Mouse (Mus musculus) neural tube, embryonic 15.5 days (tissue): ENCODE results near the gene Upf2. TPM values are rescaled to one million over a fixed set of nuclear protein-coding genes. Genes with fewer than 3 reads are reported as not detected.
"Not testable (repeated sequence)": the region's sequence is repeated elsewhere in the genome, so short reads cannot be mapped to it uniquely, and the experiment has no call there.

Source experiments
- ATAC-seq: fragments of 200-750 bp; cut with Nextera tagmentation; 2 replicates; pipeline ENCODE4 v1.8.0; 2017; ENCODE audit warnings: mild to moderate bottlenecking, moderate TSS enrichment, moderate library complexity; ENCODE audit not compliant: low FRiP score
- H3K27ac ChIP-seq: fragments of 300-500 bp; sonication (generic); replicated peaks from 2 replicates; pipeline ENCODE4 v1.5.1; 2015; ENCODE audit warnings: mild to moderate bottlenecking, inconsistent platforms
- H3K27me3 ChIP-seq: fragments of 300-500 bp; sonication (generic); replicated peaks from 2 replicates; pipeline ENCODE4 v1.6.1; 2015; ENCODE audit warnings: inconsistent platforms
- H3K36me3 ChIP-seq: fragments of 300-500 bp; sonication (generic); 2 replicates; pipeline ENCODE4 v1.6.1; 2015; ENCODE audit warnings: inconsistent platforms
- H3K4me1 ChIP-seq: fragments of 300-500 bp; sonication (generic); 2 replicates; pipeline ENCODE4 v1.6.1; 2015; ENCODE audit warnings: inconsistent platforms
- H3K4me2 ChIP-seq: fragments of 300-500 bp; sonication (generic); 2 replicates; pipeline ENCODE4 v1.6.1; 2015; ENCODE audit warnings: inconsistent platforms, mild to moderate bottlenecking, moderate library complexity
- H3K4me3 ChIP-seq: fragments of 300-500 bp; sonication (generic); replicated peaks from 2 replicates; pipeline ENCODE4 v1.5.1; 2015; ENCODE audit warnings: mild to moderate bottlenecking, inconsistent platforms
- H3K9ac ChIP-seq: fragments of 300-500 bp; sonication (generic); replicated peaks from 2 replicates; pipeline ENCODE4 v1.6.1; 2015; ENCODE audit warnings: mild to moderate bottlenecking, inconsistent platforms
- H3K9me3 ChIP-seq: fragments of 300-500 bp; sonication (generic); replicated peaks from 2 replicates; pipeline ENCODE4 v1.6.1; 2016; ENCODE audit warnings: inconsistent platforms
- WGBS: fragments of 180-500 bp; shearing (Covaris S2); methylation state at CpG from one replicate; pipeline ENCODE4 v1.1.7; 2015; ENCODE audit warnings: mixed read lengths; 5-methylcytosine and 5-hydroxymethylcytosine counted together
- polyA plus RNA-seq: library from polyadenylated mRNA; unstranded; fragments of >200 nt; fragmentation: Nextera tagmentation; extraction: Ambion mirVana; gene quantifications from 2 replicates; pipeline ENCODE4 v1.2.1, GENCODE M21; 2015

Gene Upf2
- polyA plus RNA-seq, 1 experiment from 2014 or later = 7.3 TPM

DNA sequence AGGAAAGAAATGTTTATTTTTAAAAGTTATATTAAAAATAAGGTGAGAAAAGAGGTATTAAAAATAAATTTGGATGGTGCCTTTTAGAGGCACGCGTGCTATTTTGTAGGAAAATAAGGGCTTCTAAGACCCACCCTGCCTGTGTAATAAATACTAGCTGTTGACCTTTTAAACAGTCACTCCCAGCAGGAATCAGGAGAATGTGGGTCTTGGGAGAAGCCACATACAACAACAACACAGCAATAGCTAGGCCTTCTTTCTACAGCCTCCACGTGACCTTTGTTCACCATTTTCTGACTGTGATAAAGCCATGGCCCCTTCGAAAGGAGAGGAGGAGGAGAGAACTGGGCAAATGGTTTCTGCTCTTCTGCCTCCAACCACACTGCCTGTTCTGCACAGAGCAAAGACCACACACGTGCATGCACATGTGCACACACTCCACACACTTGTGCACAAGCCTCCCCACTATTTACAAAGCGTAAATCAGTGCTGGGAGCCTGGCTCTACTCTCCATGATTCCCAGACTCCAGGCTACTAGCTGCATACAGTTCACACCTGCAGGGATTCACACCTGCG, 121.5 kb downstream of the Upf2 start:
- H3K9ac ChIP-seq = no peak overlapping the region
- H3K4me1 ChIP-seq = 0 out of 2 replicates have a peak, but pooled peaks cover 3% of the 10 kb centered on the region
- no peaks in the 10 kb centered on the region for H3K36me3 ChIP-seq
- H3K4me2 ChIP-seq = no peak overlapping the region
- no peaks in the 10 kb centered on the region for H3K9me3 ChIP-seq
- H3K27ac ChIP-seq = no peak overlapping the region
- WGBS = 70% methylated on average over 7 of the region's 7 CpGs
- no peak overlapping the region for H3K4me3 ChIP-seq
- ATAC-seq = no peak
- no peaks in the 10 kb centered on the region for H3K27me3 ChIP-seq

DNA sequence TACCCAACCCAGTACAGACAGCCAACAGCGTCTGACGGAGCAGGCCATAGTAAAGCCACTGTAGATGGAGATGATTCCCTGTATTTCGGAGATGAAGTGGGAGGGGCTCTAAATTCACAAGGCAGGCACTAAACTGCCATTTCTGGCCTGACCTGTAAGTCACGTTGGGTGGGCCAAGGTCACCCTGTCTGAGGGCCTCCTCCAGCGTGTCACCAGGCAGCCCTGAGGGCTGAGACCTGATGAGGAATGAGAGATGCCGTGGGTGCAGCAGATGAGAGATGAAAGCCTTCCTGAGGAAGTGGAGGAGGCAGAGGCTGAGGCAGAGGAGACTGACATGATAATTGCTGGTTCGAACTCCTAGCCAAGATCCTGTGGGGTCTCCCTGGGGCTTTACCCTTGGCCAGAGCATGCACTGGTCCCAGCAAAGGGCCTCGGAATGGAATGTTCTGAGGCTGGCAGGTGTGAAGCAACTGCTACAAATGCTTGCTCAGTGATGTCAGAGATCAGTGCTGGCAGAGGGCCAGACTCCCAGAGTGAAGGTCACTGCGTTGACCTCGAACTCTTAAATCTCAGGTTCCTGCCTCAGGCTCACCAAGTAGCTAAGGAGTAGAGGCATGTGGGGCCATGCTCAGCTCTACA, 123.7 kb downstream of the Upf2 start:
- ATAC-seq = no peak

DNA sequence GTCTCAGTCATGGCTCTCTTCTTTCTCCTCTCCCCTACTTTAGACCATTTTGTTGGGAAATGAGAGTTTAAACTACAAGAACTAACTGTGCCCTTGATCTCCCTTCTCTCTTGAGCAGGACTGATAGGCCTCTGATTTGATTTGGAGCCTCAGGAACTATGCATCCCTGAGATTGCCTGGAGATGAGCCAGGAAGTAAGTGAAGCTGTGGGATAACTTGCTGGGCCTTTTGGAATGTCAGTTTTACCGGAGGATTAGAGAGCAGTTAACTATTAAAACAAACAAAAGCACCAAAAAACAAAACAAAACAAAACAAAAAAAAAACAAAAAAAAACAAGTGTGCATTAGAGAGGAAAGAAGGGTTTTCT, 124.2 kb downstream of the Upf2 start:
- H3K36me3 ChIP-seq = no peaks in the 10 kb centered on the region
- no peak overlapping the region for H3K4me3 ChIP-seq
- H3K27me3 ChIP-seq = no peaks in the 10 kb centered on the region; the same call in 1 of the 2 replicates
- no peak overlapping the region for H3K27ac ChIP-seq
- WGBS = 39% methylated on average over 1 of the region's 1 CpGs
- H3K4me2 ChIP-seq = no peak overlapping the region
- no peaks in the 10 kb centered on the region for H3K9me3 ChIP-seq
- no peak for ATAC-seq
- 0 out of 2 replicates have a peak, but pooled peaks cover 3% of the 10 kb centered on the region for H3K4me1 ChIP-seq
- no peak overlapping the region for H3K9ac ChIP-seq

More for the DNA sequence above, 123.7 kb downstream of the Upf2 start:
- H3K27ac ChIP-seq = no peak overlapping the region
- 65% methylated on average over 10 of the region's 10 CpGs for WGBS
- H3K4me3 ChIP-seq = no peak overlapping the region
- 0 out of 2 replicates have a peak, but pooled peaks cover 3% of the 10 kb centered on the region for H3K4me1 ChIP-seq
- H3K9me3 ChIP-seq = no peaks in the 10 kb centered on the region
- no peaks in the 10 kb centered on the region for H3K36me3 ChIP-seq
- H3K4me2 ChIP-seq = no peak overlapping the region
- H3K27me3 ChIP-seq = no peaks in the 10 kb centered on the region; the same call in 1 of the 2 replicates
- H3K9ac ChIP-seq = no peak overlapping the region

DNA sequence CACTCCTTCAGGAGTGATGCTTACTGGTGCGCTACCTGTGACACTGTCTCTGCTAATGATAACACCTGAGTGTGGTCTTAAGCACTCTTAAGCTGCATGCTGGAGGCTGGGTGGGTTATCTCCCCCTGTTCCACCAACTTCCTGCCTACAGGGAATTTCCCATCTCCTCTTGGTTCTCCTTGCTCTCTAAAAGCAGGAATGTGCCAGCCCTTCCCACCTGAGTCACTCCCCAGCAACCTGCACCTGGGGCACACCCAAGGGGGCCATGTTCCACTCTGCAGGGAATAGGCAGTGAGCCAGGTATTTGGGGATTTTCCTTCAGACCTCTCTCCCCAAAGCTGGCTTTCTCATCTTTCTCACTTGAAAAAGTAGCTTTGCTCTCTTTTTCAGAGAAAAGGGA, 128.8 kb downstream of the Upf2 start:
- WGBS = 96% methylated on average over 1 of the region's 1 CpGs
- no peak overlapping the region for H3K4me2 ChIP-seq
- no peak for ATAC-seq

DNA sequence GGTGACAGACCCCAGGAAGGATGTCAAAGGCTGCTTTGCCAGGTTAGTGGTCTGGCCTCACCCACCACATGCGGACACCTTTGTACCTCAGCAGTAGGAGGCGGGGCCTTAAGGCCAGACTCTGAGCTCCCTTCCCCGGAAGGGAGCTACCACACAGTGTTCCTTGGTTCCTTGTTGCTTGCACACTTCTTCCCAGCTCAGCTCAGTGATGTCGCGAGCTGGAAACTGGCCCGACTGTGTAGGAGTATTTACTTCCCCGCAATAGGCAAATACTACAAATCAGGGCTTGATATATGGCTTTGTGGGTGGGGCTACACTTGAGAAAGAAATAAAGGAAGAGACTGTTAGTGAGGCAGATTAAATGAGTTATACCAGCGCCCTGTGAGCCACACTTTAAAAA, 129.8 kb downstream of the Upf2 start:
- Histone ChIP-seq H3K4me2 (no peak overlapping the region), H3K4me1 (no peaks in the 10 kb centered on the region), H3K4me3 (no peak overlapping the region), H3K9me3 (no peaks in the 10 kb centered on the region), H3K36me3 (no peaks in the 10 kb centered on the region), H3K9ac (no peak overlapping the region), H3K27ac (no peak overlapping the region), H3K27me3 (no peaks in the 10 kb centered on the region; the same call in 1 of the 2 replicates)
- no peak for ATAC-seq
- WGBS = 50% methylated on average over 8 of the region's 8 CpGs

More for the DNA sequence above, 128.8 kb downstream of the Upf2 start:
- Histone ChIP-seq H3K36me3 (no peaks in the 10 kb centered on the region), H3K4me1 (no peaks in the 10 kb centered on the region), H3K27ac (no peak overlapping the region), H3K9ac (no peak overlapping the region), H3K27me3 (no peaks in the 10 kb centered on the region; the same call in 1 of the 2 replicates), H3K9me3 (no peaks in the 10 kb centered on the region), H3K4me3 (no peak overlapping the region)

DNA sequence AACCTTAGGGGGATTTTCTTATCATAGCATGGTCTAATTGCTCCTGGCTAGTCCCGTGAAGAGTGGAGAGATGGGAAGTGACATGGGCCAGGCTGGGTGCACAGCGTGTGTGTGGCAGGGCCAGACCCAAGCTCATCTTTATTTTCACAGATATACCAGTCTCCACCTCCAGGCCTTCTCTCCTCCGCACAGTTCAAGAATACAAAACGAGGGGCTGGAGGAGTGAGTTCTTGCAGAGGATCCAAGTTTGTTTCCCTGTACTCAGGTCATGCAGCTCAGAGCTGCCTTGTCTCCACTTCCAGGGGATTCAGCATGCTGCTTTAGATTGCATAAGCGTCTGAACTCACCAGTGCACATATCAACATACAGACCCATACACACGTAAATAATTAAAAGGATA, 131.3 kb downstream of the Upf2 start:
- Histone ChIP-seq H3K27me3 (no peaks in the 10 kb centered on the region; the same call in 1 of the 2 replicates), H3K36me3 (no peaks in the 10 kb centered on the region), H3K27ac (no peak overlapping the region), H3K9me3 (no peaks in the 10 kb centered on the region), H3K4me2 (no peak overlapping the region), H3K4me1 (no peaks in the 10 kb centered on the region), H3K4me3 (no peak overlapping the region), H3K9ac (no peak overlapping the region)
- WGBS = 86% methylated on average over 6 of the region's 6 CpGs
- ATAC-seq = no peak

DNA sequence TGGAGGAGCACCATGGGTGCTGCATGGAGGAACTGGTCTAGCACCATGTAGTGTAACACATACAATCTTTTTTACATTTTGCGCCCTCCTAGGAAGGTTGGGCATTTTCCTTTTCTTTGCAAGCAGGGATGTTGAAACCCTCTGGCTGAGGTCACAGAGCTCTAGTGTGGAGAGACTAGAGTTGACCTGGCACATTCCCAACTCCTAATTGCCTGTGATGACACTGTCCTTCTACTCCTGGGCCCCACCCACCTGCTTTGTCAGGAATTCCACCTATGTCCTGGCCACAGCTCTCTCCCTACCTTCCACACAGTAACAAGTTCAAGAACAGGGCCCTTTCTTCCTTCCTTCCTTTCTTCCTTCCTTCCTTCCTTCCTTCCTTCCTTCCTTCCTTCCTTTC, 132.4 kb downstream of the Upf2 start:
- Histone ChIP-seq H3K27ac (no peak overlapping the region), H3K4me1 (no peaks in the 10 kb centered on the region), H3K9me3 (no peaks in the 10 kb centered on the region), H3K27me3 (no peaks in the 10 kb centered on the region; the same call in 1 of the 2 replicates), H3K9ac (no peak overlapping the region), H3K36me3 (no peaks in the 10 kb centered on the region), H3K4me3 (no peak overlapping the region), H3K4me2 (no peak overlapping the region)
- WGBS = 100% methylated on average over 1 of the region's 1 CpGs
- no peak for ATAC-seq

DNA sequence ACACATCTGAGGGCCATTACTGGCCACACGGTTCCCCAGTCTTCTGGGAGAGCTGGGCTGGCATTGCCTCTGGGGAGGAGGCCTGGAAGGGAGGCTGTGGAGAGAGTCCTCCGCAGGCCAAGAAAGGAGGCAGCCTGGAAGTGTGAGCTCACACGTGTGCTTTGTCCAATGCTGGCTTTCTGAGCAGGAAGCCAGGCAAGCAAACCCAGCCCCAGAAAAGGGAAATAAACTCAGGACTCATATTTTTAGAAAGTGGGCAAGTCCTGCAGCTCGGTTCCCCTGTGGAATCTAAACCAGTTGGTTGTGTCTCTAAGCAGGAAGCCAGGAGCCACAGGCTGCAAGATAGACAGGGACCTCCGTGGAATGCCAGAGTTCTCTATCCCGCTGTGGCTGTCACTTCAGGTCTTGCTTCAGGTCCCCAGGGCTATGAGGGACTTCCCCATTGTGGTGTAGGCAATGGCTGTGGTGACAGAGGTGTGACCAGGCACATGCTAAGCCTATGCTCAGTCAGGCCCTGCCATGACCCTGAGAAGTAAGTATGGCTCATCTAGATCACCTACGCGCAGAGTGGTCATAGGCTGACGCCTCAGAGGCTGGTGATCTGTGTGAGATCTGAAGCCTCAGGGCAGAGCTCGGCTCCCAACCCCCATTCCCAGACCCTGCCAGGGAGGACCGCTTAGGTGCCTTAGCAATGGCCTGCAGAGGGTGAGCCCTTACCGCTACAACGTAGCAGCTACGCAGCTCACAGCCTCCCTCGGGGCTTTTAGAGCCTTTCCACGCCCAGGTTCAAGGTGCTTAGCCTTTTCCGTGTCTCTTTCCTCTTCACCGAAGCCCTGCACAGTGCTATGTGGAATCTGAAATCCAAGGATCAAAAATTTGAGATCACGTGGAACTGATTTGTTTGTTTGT, 134.6 kb downstream of the Upf2 start:
- no peak overlapping the region for H3K9ac ChIP-seq
- no peaks in the 10 kb centered on the region for H3K27me3 ChIP-seq
- H3K27ac ChIP-seq = no peak overlapping the region
- no peak overlapping the region for H3K4me2 ChIP-seq
- H3K36me3 ChIP-seq = no peaks in the 10 kb centered on the region
- no peaks in the 10 kb centered on the region for H3K9me3 ChIP-seq
- H3K4me3 ChIP-seq = no peak overlapping the region
- 0 out of 2 replicates have a peak, but pooled peaks have one; percentile 14 for ATAC-seq
- 83% methylated on average over 19 of the region's 19 CpGs for WGBS
- H3K4me1 ChIP-seq = no peaks in the 10 kb centered on the region

DNA sequence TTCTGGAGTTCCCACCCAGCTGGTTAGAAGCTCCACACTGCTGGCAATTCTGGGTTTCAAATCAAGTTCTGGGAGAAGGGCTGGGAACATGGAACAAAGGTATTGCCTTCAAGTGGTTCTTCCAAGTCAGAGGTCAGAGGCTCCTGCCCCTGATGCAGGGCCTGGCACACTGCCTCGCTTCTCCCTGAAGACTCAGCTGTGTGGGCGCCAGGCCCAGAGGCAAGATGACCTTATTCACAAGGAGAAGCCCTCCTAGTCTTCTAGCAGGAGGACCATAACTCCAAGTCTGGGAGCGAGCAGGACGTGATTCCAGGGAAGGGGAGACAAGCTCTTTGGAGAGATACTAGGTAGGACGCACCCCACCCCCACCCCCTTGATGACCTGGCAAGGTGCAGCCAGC, 135.9 kb downstream of the Upf2 start:
- H3K36me3 ChIP-seq = no peaks in the 10 kb centered on the region
- H3K9ac ChIP-seq = no peak overlapping the region
- 95% methylated on average over 5 of the region's 5 CpGs for WGBS
- no peaks in the 10 kb centered on the region for H3K27me3 ChIP-seq
- no peaks in the 10 kb centered on the region for H3K9me3 ChIP-seq
- no peak overlapping the region for H3K27ac ChIP-seq
- no peak overlapping the region for H3K4me2 ChIP-seq
- ATAC-seq = no peak
- H3K4me1 ChIP-seq = no peaks in the 10 kb centered on the region
- H3K4me3 ChIP-seq = no peak overlapping the region

DNA sequence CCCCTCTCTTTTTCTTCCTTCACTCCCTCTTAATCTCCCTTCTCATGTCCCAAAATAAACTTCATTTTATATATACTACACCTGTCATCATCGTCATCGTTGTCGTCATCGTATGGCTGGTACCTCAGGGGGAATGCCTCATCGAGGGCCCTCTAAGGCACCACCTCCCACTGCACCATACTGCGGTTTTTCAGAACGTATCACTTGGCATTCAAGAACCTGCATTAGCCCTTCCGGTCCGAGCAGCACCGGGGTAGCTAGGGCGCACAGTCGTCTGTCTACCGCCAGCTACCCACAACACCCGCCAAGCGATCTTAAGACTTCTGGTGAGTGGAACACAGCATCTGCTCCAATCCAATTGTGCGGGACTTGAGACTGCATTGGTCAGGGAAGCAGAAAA, 138.7 kb downstream of the Upf2 start:
- not testable (repeated sequence) for H3K4me2 ChIP-seq, H3K27ac ChIP-seq, H3K27me3 ChIP-seq, H3K9me3 ChIP-seq, H3K36me3 ChIP-seq, H3K4me1 ChIP-seq, H3K4me3 ChIP-seq, ATAC-seq, H3K9ac ChIP-seq
- WGBS = 89% methylated on average over 16 of the region's 16 CpGs

DNA sequence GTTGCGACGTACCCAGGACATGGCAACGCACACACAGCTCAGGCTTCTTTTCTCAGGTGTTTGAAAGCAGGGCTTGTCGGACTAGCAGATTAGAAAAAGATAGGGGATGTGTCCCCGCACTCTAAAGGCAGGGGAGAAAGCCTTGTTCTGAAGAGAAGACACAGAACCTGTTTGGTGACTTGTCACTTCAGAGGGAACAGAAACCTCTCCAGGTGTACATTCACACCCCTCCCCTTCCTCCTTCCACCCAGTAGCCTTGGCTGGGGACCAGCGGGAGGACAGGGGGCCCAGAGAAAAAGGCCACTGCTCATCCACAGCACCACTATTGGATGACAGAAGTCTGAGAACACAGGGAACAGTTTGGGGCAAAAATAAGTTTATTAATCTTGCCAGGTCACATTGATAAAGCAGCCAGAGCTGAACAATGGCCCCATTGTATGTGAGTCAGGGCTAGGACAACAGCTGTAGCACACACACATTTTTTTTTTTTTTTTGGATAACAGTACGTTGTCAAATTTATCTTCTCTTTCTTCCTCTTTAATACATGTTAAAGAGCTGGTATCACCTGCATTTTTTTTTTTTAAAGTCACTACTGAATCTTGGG, 145.9 kb downstream of the Upf2 start:
- 75% methylated on average over 7 of the region's 7 CpGs for WGBS
- Histone ChIP-seq H3K36me3 (no peaks in the 10 kb centered on the region), H3K9me3 (no peaks in the 10 kb centered on the region), H3K27ac (no peak overlapping the region), H3K4me3 (no peak overlapping the region), H3K9ac (no peak overlapping the region), H3K4me2 (no peak overlapping the region), H3K4me1 (peaks cover 11% of the 10 kb centered on the region), H3K27me3 (peaks cover 18% of the 10 kb centered on the region; the same call in 1 of the 2 replicates)
- no peak for ATAC-seq
